In genomic region chr8:118357596-118357995, GRCm38 (mm10) we compare ENCODE assay signal across 9 mouse cellular contexts.
"Had no signal": no experiment of that assay in that cellular context is flagged by ENCODE, and none has a peak within 500 bp of the region (broad histone marks: within the 10 kb centered on the region; RNA-seq: fewer than 3 reads in every experiment).

No protein-coding gene starts in this region.

- DNase-seq: kidney, adult 11 months; kidney, adult 8-10 months; kidney, postnatal 10 days; kidney, postnatal 36 days; layer of hippocampus, postnatal 36 days; liver, postnatal 0 days; lung, embryonic 14.5 days; midbrain, embryonic 14.5 days; thymus, postnatal 25 days had no signal
